Mouse (Mus musculus) lung, postnatal 0 days (tissue): ENCODE data around the gene Errfi1.

Source experiments
- CTCF ChIP-seq: IDR thresholded peaks from 2 replicates; pipeline ENCODE4 v1.5.1; 2016; ENCODE audit warnings: antibody characterized with exemption, mild to moderate bottlenecking
- EP300 ChIP-seq: IDR thresholded peaks from 2 replicates; pipeline ENCODE4 v1.6.1; 2016; ENCODE audit warnings: antibody characterized with exemption, mild to moderate bottlenecking, control low read depth

GRCm38 (mm10) chr4:150868161-150868560 lies 14.4 kb downstream of the Errfi1 start:
- TF ChIP-seq EP300: no peak
- no peak for TF ChIP-seq CTCF
